Mouse (Mus musculus): ENCODE measurements around the gene Atp13a2. TPM values are rescaled to one million over a fixed set of nuclear protein-coding genes. Genes with fewer than 3 reads are reported as not detected.
A peak's percentile ranks its signal among the peaks of the same experiment; 100 is the strongest.

Atp13a2 gene
- polyA plus RNA-seq, 1 experiment from 2014 or later: 33.4 TPM

DNA sequence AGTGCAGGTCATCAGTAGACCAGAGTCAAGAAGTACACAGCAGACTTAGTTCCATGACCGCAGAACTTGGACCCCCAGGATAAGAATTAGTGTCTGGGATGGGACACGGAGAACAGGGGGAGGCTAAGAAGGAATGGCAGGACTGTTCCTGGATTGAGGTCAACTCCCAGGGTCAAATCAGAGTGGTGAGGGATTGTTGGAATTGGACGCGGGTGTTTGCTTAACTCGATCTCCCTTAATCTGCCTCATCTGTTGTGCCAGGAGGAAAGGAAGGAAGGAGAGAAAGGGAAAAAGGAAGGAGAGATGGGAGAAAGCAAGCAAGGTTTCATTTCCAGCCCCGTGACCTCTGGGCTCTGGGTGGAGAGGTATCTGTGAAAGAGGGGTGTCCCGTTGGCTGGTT is 23.4 kb downstream of the Atp13a2 start, which contains the start of gene Mfap2:
Mfap2 (plus strand) TSS at position 301 of the 400 bp plus-strand sequence.
- H3K27me3 ChIP-seq (ENCODE audit: control insufficient read depth, insufficient read depth, low read length): no peaks in the 10 kb centered on the region
- H3K9ac ChIP-seq (ENCODE audit: low read length): peak within 1 kb of the TSS; percentile 93
- peaks cover 21% of the 10 kb centered on the region for H3K4me1 ChIP-seq (ENCODE audit: control insufficient read depth, insufficient read depth, low read length)
- peak within 1 kb of the TSS; percentile 70 for H3K27ac ChIP-seq (ENCODE audit: low read depth, low read length)
- H3K36me3 ChIP-seq (ENCODE audit: control insufficient read depth, insufficient read depth, low read length): peaks cover 17% of the 10 kb centered on the region
- peak within 1 kb of the TSS; percentile 75 for H3K4me2 ChIP-seq
- peak within 1 kb of the TSS; percentile 83 for H3K4me3 ChIP-seq (ENCODE audit: low read depth, low read length)
- H3K9me3 ChIP-seq (ENCODE audit: control insufficient read depth, low read length): no peaks in the 10 kb centered on the region
- ATAC-seq (ENCODE audit: low FRiP score) (peak; percentile 3; the same call in 1 of the 2 replicates), DNase-seq (ENCODE audit: low spot score, missing footprints) (no peak)
- WGBS: 16% methylated on average over 7 of the region's 7 CpGs

DNA sequence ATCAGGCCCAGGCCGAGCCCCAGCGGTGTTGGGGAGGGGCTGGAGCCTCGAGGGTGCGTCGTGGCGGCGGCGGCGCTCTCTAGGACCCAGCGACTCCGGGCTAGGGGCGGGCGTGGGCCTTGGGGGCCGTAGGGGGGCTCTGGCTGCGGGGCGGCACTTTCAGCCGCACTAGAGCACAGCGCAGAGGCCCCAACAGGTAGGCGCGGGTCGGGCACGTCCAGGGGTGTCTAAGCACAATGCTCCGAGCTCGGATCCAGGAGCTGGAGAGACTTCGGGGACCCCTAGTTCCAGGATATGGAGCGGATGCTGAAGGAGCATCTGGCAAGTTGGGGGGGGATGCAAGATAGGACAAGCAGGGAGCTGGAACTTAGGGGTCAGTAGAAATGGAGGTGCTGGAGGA is 23.9 kb downstream of the Atp13a2 start:
- 2% methylated on average over 26 of the region's 26 CpGs for WGBS
- Histone ChIP-seq H3K9ac (ENCODE audit: low read length) (peak overlapping the region; percentile 93), H3K4me3 (ENCODE audit: low read depth, low read length) (peak overlapping the region; percentile 83), H3K4me1 (ENCODE audit: control insufficient read depth, insufficient read depth, low read length) (peaks cover 21% of the 10 kb centered on the region), H3K9me3 (ENCODE audit: control insufficient read depth, low read length) (no peaks in the 10 kb centered on the region), H3K27ac (ENCODE audit: low read depth, low read length) (peak overlapping the region; percentile 70), H3K36me3 (ENCODE audit: control insufficient read depth, insufficient read depth, low read length) (peaks cover 19% of the 10 kb centered on the region), H3K4me2 (peak overlapping the region; percentile 75), H3K27me3 (ENCODE audit: control insufficient read depth, insufficient read depth, low read length) (no peaks in the 10 kb centered on the region)
- DNase-seq (ENCODE audit: low spot score, missing footprints) (peak; percentile 98), ATAC-seq (ENCODE audit: low FRiP score) (peak; percentile 80)

DNA sequence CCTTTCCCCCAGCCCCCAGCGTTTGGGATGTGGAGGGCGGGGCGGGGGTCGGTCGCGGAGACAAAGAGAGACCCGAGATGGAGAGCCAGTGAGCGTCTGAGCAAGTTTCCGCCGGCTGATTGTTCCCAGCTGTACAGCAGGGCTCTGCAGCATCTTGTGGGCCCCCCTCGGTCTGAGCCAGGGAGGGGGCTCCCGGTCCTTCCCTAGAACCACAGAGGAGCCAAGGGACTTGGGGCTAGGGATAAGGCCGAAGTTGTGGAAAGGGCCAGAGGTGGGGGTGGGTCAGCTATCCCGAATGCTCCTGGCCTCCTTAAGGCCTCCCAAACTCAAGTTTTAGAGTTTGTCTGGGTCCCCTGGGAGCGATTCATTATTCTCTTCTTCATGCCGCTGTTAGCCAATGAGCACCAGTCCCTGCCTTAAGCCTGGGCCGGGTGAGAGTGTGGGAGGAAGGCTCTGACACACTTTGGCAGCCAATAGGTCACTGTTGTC is 24.3 kb downstream of the Atp13a2 start:
- Histone ChIP-seq H3K4me2 (peak overlapping the region; percentile 75), H3K9ac (ENCODE audit: low read length) (peak overlapping the region; percentile 93), H3K27me3 (ENCODE audit: control insufficient read depth, insufficient read depth, low read length) (no peaks in the 10 kb centered on the region), H3K4me1 (ENCODE audit: control insufficient read depth, insufficient read depth, low read length) (peaks cover 21% of the 10 kb centered on the region), H3K4me3 (ENCODE audit: low read depth, low read length) (peak overlapping the region; percentile 83), H3K9me3 (ENCODE audit: control insufficient read depth, low read length) (no peaks in the 10 kb centered on the region), H3K27ac (ENCODE audit: low read depth, low read length) (peak overlapping the region; percentile 70), H3K36me3 (ENCODE audit: control insufficient read depth, insufficient read depth, low read length) (peaks cover 19% of the 10 kb centered on the region)
- DNase-seq (ENCODE audit: low spot score, missing footprints): peak; percentile 95
- WGBS: under 1% methylated on average over 15 of the region's 17 CpGs
- ATAC-seq (ENCODE audit: low FRiP score): peak; percentile 68

DNA sequence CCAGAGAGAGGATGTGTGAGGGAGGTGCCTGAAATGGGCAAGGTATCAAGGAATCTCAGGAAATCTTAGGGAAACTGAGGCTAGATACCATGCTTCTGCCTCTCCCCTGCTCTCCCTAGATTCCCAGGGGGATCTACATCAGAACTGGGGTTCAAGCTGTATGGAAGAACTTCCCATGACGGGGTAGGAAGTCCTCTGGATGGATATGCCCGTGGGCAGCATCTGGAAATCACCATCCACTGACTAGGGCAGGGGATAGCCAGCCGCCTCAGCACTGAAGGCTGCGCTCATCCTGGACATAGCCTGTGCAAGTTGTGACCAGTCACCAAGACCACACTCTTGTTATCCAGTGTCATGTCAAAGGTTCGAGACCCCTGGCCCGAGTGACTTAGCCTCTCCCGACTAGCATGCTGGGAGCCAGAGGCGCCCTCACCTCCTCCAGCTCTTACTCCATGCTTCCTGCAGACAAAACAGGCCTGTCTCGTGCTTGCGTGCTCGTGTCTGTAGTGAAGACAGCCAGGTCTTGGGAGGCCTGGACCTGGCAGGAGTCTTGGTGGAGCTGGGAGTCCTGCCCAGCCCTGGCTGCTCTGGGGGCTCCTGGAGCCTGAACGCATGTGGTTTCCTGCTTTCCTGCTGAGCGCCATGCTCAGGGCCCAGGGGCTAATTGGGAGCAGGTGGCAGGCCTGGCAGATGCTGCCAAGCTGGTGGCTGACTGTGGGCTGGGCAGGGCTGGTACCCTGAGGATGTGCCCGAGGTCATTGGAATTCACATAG is 25.1 kb downstream of the Atp13a2 start:
- H3K4me2 ChIP-seq: peak overlapping the region; percentile 75
- 59% methylated on average over 14 of the region's 14 CpGs for WGBS
- no peaks in the 10 kb centered on the region for H3K27me3 ChIP-seq (ENCODE audit: control insufficient read depth, insufficient read depth, low read length)
- peak overlapping the region; percentile 83 for H3K4me3 ChIP-seq (ENCODE audit: low read depth, low read length)
- peak overlapping the region; percentile 93 for H3K9ac ChIP-seq (ENCODE audit: low read length)
- no peak for DNase-seq (ENCODE audit: low spot score, missing footprints)
- H3K27ac ChIP-seq (ENCODE audit: low read depth, low read length): peak overlapping the region; percentile 70
- no peaks in the 10 kb centered on the region for H3K9me3 ChIP-seq (ENCODE audit: control insufficient read depth, low read length)
- H3K36me3 ChIP-seq (ENCODE audit: control insufficient read depth, insufficient read depth, low read length): peaks cover 17% of the 10 kb centered on the region
- ATAC-seq (ENCODE audit: low FRiP score): peak; percentile 10; the same call in 1 of the 2 replicates
- H3K4me1 ChIP-seq (ENCODE audit: control insufficient read depth, insufficient read depth, low read length): peaks cover 21% of the 10 kb centered on the region

DNA sequence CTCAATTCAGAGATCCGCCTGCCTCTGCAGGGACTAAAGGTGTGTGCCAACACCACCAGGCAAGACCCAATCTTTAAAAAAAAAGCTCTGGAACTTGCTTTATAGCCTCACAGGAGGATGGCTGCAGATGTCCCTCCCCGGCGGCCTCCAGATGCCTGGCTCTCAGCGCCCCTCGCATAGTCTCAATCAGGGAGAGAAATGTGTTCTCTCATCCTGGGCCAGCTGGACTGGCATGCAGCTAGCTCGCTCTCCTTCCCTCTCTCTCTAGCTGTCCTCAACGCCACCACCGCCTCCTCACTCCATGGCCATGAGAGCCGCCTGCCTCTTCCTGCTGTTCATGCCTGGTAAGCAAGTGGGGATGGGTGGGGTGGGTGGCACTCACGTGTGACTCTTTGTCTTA is 25.9 kb downstream of the Atp13a2 start:
- H3K4me3 ChIP-seq (ENCODE audit: low read depth, low read length): no peak overlapping the region
- 81% methylated on average over 10 of the region's 10 CpGs for WGBS

DNA sequence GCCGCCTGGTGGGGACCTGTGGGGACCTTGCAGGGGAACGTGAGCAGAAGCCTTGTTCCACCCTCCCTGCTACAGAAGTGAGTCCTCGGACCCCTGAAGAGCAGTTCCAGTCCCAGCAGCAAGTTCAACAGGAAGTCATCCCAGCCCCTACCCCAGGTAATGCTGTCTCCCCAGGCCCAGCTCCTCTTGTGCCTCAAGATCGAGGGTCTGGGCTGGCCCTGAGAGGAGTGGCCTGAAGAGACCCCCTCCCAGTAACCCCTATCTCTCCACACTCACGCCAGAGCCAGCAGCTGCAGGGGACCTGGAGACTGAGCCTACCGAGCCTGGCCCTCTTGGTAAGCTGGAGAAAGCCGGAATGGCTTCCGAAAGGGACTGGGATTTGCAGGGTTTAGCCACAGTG is 27.4 kb downstream of the Atp13a2 start:
- no peak for DNase-seq (ENCODE audit: low spot score, missing footprints)
- no peaks in the 10 kb centered on the region for H3K27me3 ChIP-seq (ENCODE audit: control insufficient read depth, insufficient read depth, low read length)
- no peak overlapping the region for H3K4me3 ChIP-seq (ENCODE audit: low read depth, low read length)
- no peak for ATAC-seq (ENCODE audit: low FRiP score)
- H3K9ac ChIP-seq (ENCODE audit: low read length): no peak overlapping the region
- no peak overlapping the region for H3K27ac ChIP-seq (ENCODE audit: low read depth, low read length)
- peaks cover 15% of the 10 kb centered on the region for H3K36me3 ChIP-seq (ENCODE audit: control insufficient read depth, insufficient read depth, low read length)
- 75% methylated on average over 8 of the region's 8 CpGs for WGBS
- H3K9me3 ChIP-seq (ENCODE audit: control insufficient read depth, low read length): no peaks in the 10 kb centered on the region
- peaks cover 21% of the 10 kb centered on the region for H3K4me1 ChIP-seq (ENCODE audit: control insufficient read depth, insufficient read depth, low read length)
- H3K4me2 ChIP-seq: no peak overlapping the region

More for the DNA sequence above, 25.9 kb downstream of the Atp13a2 start:
- H3K4me2 ChIP-seq: no peak overlapping the region; the same call in 1 of the 2 replicates
- no peak for ATAC-seq (ENCODE audit: low FRiP score)
- H3K27ac ChIP-seq (ENCODE audit: low read depth, low read length): no peak overlapping the region
- no peaks in the 10 kb centered on the region for H3K9me3 ChIP-seq (ENCODE audit: control insufficient read depth, low read length)
- no peak overlapping the region for H3K9ac ChIP-seq (ENCODE audit: low read length)
- no peak for DNase-seq (ENCODE audit: low spot score, missing footprints)
- H3K27me3 ChIP-seq (ENCODE audit: control insufficient read depth, insufficient read depth, low read length): no peaks in the 10 kb centered on the region
- H3K36me3 ChIP-seq (ENCODE audit: control insufficient read depth, insufficient read depth, low read length): peaks cover 15% of the 10 kb centered on the region
- H3K4me1 ChIP-seq (ENCODE audit: control insufficient read depth, insufficient read depth, low read length): peaks cover 21% of the 10 kb centered on the region

DNA sequence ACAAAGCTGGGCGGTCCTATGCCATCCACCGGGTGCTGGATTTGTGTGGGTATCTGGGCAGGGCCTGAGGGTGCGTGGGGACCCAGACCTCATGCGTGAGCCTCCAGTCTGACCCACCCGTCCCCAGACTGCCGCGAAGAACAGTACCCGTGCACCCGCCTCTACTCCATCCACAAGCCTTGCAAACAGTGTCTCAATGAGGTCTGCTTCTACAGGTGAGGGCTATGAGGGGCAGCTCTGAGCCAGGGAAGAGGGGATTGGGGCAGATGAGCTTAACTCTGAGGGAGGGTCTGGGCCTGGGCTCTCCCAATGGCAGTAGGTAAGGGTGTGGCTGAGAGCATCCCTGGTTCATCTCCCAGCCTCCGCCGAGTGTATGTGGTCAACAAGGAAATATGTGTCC is 28.2 kb downstream of the Atp13a2 start:
- H3K36me3 ChIP-seq (ENCODE audit: control insufficient read depth, insufficient read depth, low read length): peaks cover 15% of the 10 kb centered on the region
- no peak overlapping the region for H3K4me3 ChIP-seq (ENCODE audit: low read depth, low read length)
- peaks cover 21% of the 10 kb centered on the region for H3K4me1 ChIP-seq (ENCODE audit: control insufficient read depth, insufficient read depth, low read length)
- H3K27me3 ChIP-seq (ENCODE audit: control insufficient read depth, insufficient read depth, low read length): no peaks in the 10 kb centered on the region
- no peak overlapping the region for H3K27ac ChIP-seq (ENCODE audit: low read depth, low read length)
- no peak for DNase-seq (ENCODE audit: low spot score, missing footprints)
- H3K9ac ChIP-seq (ENCODE audit: low read length): no peak overlapping the region
- WGBS: 88% methylated on average over 11 of the region's 11 CpGs
- H3K9me3 ChIP-seq (ENCODE audit: control insufficient read depth, low read length): no peaks in the 10 kb centered on the region
- H3K4me2 ChIP-seq: no peak overlapping the region
- no peak for ATAC-seq (ENCODE audit: low FRiP score)

DNA sequence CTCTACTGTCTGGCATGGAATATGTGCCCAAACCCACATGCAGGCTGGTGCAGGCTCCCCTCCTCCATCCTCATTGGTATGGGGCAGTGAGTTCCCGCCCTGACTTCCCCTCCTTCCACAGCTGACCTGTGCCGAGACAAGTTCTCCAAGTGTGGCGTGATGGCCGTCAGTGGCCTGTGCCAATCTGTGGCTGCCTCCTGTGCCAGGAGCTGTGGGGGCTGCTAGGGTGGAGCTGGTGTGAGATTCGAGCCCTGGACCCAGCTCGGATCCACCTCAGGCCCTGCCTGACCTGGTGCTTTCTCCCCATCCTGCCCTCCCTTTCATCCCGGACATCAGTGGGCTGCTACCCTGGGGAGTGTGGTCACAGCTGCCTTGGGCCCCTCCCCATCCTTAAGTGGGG is 28.7 kb downstream of the Atp13a2 start:
- 74% methylated on average over 7 of the region's 7 CpGs for WGBS
- Histone ChIP-seq H3K9ac (ENCODE audit: low read length) (no peak overlapping the region), H3K27me3 (ENCODE audit: control insufficient read depth, insufficient read depth, low read length) (no peaks in the 10 kb centered on the region), H3K4me2 (no peak overlapping the region), H3K36me3 (ENCODE audit: control insufficient read depth, insufficient read depth, low read length) (peaks cover 15% of the 10 kb centered on the region), H3K27ac (ENCODE audit: low read depth, low read length) (no peak overlapping the region), H3K9me3 (ENCODE audit: control insufficient read depth, low read length) (no peaks in the 10 kb centered on the region), H3K4me1 (ENCODE audit: control insufficient read depth, insufficient read depth, low read length) (peaks cover 19% of the 10 kb centered on the region), H3K4me3 (ENCODE audit: low read depth, low read length) (no peak overlapping the region)
- DNase-seq (ENCODE audit: low spot score, missing footprints) (no peak), ATAC-seq (ENCODE audit: low FRiP score) (no peak)

DNA sequence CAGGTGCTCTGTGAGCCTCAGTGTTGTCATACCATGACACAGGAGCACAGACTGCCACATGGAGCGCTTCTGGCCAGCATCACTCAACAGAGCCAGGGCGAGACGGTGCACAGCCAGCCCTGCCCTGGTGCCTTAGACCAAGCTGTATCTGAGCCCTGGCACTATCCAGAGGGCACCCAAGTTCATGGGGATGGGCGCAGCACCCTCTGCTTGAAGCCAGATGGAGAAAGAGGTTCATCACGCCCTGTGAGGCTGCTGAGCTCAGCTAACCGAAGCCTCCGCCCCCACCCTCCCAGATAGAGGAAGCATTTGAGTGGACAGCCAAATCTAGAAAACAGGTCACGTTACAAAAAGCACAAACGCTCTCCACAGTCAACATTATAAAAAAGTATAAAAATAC is 29.6 kb downstream of the Atp13a2 start:
- Histone ChIP-seq H3K27me3 (ENCODE audit: control insufficient read depth, insufficient read depth, low read length) (no peaks in the 10 kb centered on the region), H3K9ac (ENCODE audit: low read length) (no peak overlapping the region), H3K4me2 (no peak overlapping the region), H3K9me3 (ENCODE audit: control insufficient read depth, low read length) (no peaks in the 10 kb centered on the region), H3K27ac (ENCODE audit: low read depth, low read length) (no peak overlapping the region), H3K36me3 (ENCODE audit: control insufficient read depth, insufficient read depth, low read length) (peaks cover 15% of the 10 kb centered on the region), H3K4me3 (ENCODE audit: low read depth, low read length) (no peak overlapping the region), H3K4me1 (ENCODE audit: control insufficient read depth, insufficient read depth, low read length) (peaks cover 27% of the 10 kb centered on the region)
- ATAC-seq (ENCODE audit: low FRiP score) (no peak), DNase-seq (ENCODE audit: low spot score, missing footprints) (no peak)
- WGBS: 88% methylated on average over 9 of the region's 9 CpGs

Data from midbrain, embryonic 11.5 days (tissue).